Mouse (Mus musculus): ENCODE data around the gene Fam162a.

DNA sequence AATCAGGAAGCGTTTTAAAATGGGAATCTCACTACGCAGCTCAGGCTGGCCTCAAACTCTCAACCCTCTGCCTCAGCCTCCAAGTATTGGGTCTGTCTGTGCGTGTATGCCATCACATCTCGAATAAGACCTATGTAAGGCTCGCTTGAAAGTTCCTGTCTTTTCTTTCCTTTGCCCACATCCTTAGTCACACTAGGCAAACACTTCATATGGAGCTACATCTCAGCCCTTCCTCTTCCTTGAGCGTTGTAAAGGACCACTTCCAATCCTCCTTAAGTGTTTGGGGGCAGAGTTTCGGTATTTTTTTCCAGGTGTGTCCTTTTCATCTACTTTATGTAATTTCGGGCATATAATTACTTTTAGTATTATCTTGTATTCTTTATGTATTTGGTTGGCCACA lies 16.5 kb downstream of the Fam162a start:
- TF ChIP-seq CTCF (IDR thresholded peaks at IDR 0.05; ENCODE audit: low read depth, low read length) = no peak
- TF ChIP-seq POLR2A (IDR thresholded peaks at IDR 0.05; ENCODE audit: extremely low read depth, insufficient read depth, low read length) = no peak

Measured in liver, adult 2 months (tissue).